Mouse (Mus musculus): Measurements from ENCODE around the gene Hyal1. TPM values are rescaled to one million over a fixed set of nuclear protein-coding genes. Genes with fewer than 3 reads are reported as not detected.

Hyal1 gene
- polyA plus RNA-seq, 1 experiment from 2014 or later, result 8.4 TPM

- Histone ChIP-seq H3K36me3 (peaks cover 42% of the 10 kb centered on the region), H3K4me1 (replicated peaks) (peaks cover 46% of the 10 kb centered on the region), H3K9me3 (no peaks in the 10 kb centered on the region), H3K4me3 (peak overlapping the region; percentile 75), H3K27me3 (no peaks in the 10 kb centered on the region), H3K27ac (replicated peaks) (no peak overlapping the region), H3K4me2 (peak overlapping the region; percentile 72), H3K9ac (peak overlapping the region; percentile 63; the same call in 1 of the 2 replicates)
- 50% methylated on average over 8 of the region's 8 CpGs for WGBS
- ATAC-seq (ENCODE audit: low FRiP score, low read depth), result no peak
These were observed 34.0 kb upstream of the Hyal1 start for GRCm38 (mm10) chr9:107542721-107543120.

- Histone ChIP-seq H3K27me3 (no peaks in the 10 kb centered on the region), H3K4me3 (no peak overlapping the region), H3K4me1 (replicated peaks) (peaks cover 41% of the 10 kb centered on the region), H3K9me3 (no peaks in the 10 kb centered on the region), H3K27ac (replicated peaks) (no peak overlapping the region), H3K36me3 (peaks cover 36% of the 10 kb centered on the region), H3K4me2 (no peak overlapping the region; the same call in 1 of the 2 replicates), H3K9ac (no peak overlapping the region)
- ATAC-seq (ENCODE audit: low FRiP score, low read depth), result no peak
- 85% methylated on average over 11 of the region's 11 CpGs for WGBS
These were observed 33.4 kb upstream of the Hyal1 start for GRCm38 (mm10) chr9:107543299-107543698.

DNA sequence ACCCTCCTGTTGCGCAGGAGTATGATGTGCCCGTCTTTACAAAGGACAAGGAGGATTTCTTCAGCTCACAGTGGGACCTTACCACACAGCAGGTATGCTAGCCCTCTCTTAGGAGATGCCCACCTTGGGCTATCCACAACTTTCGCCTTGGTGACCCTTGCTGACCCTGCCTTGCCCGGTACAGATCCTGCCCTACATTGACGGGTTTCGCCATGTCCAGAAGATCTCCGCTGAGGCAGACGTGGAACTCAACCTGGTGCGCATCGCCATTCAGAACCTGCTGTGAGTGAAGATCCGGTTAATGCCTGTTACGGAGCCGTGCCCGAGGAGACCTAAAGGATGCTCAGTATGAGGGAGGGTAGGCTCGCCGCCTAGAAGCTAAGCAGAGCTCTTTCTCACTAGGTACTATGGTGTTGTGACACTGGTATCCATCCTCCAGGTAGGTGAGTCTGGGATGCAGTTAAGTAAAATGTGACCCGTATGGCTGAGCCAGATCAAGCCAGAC is 32.5 kb upstream of the Hyal1 start:
- Histone ChIP-seq H3K4me2 (no peak overlapping the region), H3K9ac (no peak overlapping the region), H3K9me3 (no peaks in the 10 kb centered on the region), H3K27me3 (peaks cover 7% of the 10 kb centered on the region; the same call in 1 of the 2 replicates), H3K4me3 (no peak overlapping the region), H3K36me3 (peaks cover 27% of the 10 kb centered on the region), H3K27ac (replicated peaks) (no peak overlapping the region), H3K4me1 (replicated peaks) (peaks cover 41% of the 10 kb centered on the region)
- no peak for ATAC-seq (ENCODE audit: low FRiP score, low read depth)
- WGBS, result 95% methylated on average over 17 of the region's 17 CpGs

DNA sequence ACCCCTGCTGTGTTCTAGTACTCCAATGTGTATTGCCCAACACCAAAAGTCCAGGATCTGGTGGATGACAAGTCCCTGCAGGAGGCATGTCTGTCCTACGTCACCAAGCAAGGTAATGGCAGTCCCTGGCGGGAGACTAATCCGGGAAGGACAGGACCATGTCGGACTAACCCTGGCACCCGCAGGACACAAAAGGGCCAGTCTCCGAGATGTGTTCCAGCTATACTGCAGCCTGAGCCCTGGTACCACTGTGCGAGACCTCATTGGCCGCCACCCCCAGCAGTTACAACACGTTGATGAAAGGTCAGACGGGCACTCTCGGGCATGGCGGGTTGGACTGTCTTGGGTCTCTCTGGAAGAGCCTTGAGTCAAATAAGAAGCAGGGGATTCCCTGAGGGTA is 32.0 kb upstream of the Hyal1 start:
- H3K4me1 ChIP-seq (replicated peaks), result peaks cover 41% of the 10 kb centered on the region

GRCm38 (mm10) chr9:107545199-107545598 is 31.5 kb upstream of the Hyal1 start:
- ATAC-seq (ENCODE audit: low FRiP score, low read depth), result no peak
- Histone ChIP-seq H3K9ac (no peak overlapping the region), H3K4me3 (no peak overlapping the region), H3K9me3 (no peaks in the 10 kb centered on the region), H3K4me1 (replicated peaks) (peaks cover 39% of the 10 kb centered on the region), H3K27me3 (peaks cover 16% of the 10 kb centered on the region), H3K36me3 (peaks cover 17% of the 10 kb centered on the region), H3K4me2 (no peak overlapping the region), H3K27ac (replicated peaks) (no peak overlapping the region)
- 89% methylated on average over 10 of the region's 10 CpGs for WGBS

More for the DNA sequence above, 32.0 kb upstream of the Hyal1 start:
- 93% methylated on average over 12 of the region's 12 CpGs for WGBS
- Histone ChIP-seq H3K4me2 (no peak overlapping the region), H3K4me3 (no peak overlapping the region), H3K27ac (replicated peaks) (no peak overlapping the region), H3K36me3 (peaks cover 22% of the 10 kb centered on the region), H3K27me3 (peaks cover 11% of the 10 kb centered on the region; the same call in 1 of the 2 replicates), H3K9me3 (no peaks in the 10 kb centered on the region), H3K9ac (no peak overlapping the region)
- no peak for ATAC-seq (ENCODE audit: low FRiP score, low read depth)

DNA sequence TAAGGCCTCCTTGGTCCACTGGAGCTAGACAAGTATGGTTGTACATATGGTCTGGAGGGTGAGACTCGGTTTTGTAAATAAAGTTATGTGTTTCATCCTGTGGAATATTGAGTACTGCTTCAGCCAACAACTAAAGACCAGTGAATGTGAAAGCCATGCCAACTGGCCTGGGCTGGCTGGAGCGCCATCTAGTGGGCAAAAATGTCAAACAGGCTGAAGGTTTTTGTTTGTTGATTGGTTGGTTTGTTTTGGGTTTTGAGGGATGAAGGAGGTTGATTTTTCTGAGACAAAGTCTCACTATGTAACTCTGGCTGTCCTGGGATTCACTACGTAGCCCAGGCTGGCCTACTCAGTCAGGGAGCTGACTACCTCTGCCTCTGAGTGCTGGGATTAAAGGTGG is 31.1 kb upstream of the Hyal1 start:
- no peak overlapping the region for H3K4me3 ChIP-seq
- H3K27ac ChIP-seq (replicated peaks), result no peak overlapping the region
- ATAC-seq (ENCODE audit: low FRiP score, low read depth), result no peak
- 4% methylated on average over 3 of the region's 3 CpGs for WGBS
- peaks cover 17% of the 10 kb centered on the region for H3K36me3 ChIP-seq
- no peaks in the 10 kb centered on the region for H3K9me3 ChIP-seq
- H3K4me1 ChIP-seq (replicated peaks), result peaks cover 37% of the 10 kb centered on the region
- no peak overlapping the region for H3K4me2 ChIP-seq
- no peak overlapping the region for H3K9ac ChIP-seq
- H3K27me3 ChIP-seq, result peaks cover 20% of the 10 kb centered on the region

- Histone ChIP-seq H3K9me3 (no peaks in the 10 kb centered on the region), H3K9ac (no peak within 1 kb of the TSS), H3K27me3 (peaks cover 34% of the 10 kb centered on the region), H3K4me3 (peak within 1 kb of the TSS; percentile 20; the same call in 1 of the 2 replicates), H3K4me1 (replicated peaks) (peaks cover 42% of the 10 kb centered on the region), H3K36me3 (peaks cover 17% of the 10 kb centered on the region), H3K27ac (replicated peaks) (peak within 1 kb of the TSS; percentile 48), H3K4me2 (peak within 1 kb of the TSS; percentile 56)
- 4% methylated on average over 20 of the region's 20 CpGs for WGBS
- peak; percentile 47 for ATAC-seq (ENCODE audit: low FRiP score, low read depth)
These were observed 29.7 kb upstream of the Hyal1 start, which contains the start of gene Zmynd10 for GRCm38 (mm10) chr9:107547026-107547425. Gene Zmynd10, plus strand, starts transcription at chr9:107547298.

- Histone ChIP-seq H3K9ac (no peak overlapping the region), H3K4me1 (replicated peaks) (peaks cover 36% of the 10 kb centered on the region), H3K4me2 (no peak overlapping the region), H3K27me3 (peaks cover 43% of the 10 kb centered on the region), H3K27ac (replicated peaks) (no peak overlapping the region), H3K4me3 (no peak overlapping the region), H3K36me3 (peaks cover 17% of the 10 kb centered on the region), H3K9me3 (no peaks in the 10 kb centered on the region)
- ATAC-seq (ENCODE audit: low FRiP score, low read depth), result no peak
- 79% methylated on average over 5 of the region's 5 CpGs for WGBS
These were observed 28.8 kb upstream of the Hyal1 start for GRCm38 (mm10) chr9:107547957-107548356.

DNA sequence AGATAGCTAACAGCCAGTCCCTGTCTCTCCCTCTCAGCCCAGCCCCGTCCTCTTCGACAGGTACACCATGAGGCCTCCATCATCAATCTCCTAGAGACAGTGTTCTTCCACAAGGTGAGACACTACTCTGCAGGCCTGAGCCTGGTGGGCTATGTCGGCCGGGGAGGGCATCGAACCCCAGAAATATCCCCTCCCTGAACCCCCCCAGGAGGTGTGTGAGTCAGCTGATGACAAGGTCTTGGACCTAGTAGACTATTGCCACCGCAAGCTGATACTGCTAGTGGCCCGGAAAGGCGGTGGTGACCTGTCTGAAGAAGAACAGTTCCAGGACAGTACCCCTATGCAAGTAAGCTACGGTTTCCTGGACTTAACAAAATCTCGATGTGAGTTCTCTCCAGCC is 27.9 kb upstream of the Hyal1 start:
- WGBS, result 94% methylated on average over 10 of the region's 10 CpGs
- no peak overlapping the region for H3K4me3 ChIP-seq
- peaks cover 41% of the 10 kb centered on the region for H3K4me1 ChIP-seq (replicated peaks)
- H3K27me3 ChIP-seq, result peaks cover 45% of the 10 kb centered on the region
- H3K4me2 ChIP-seq, result no peak overlapping the region
- H3K27ac ChIP-seq (replicated peaks), result no peak overlapping the region
- no peak for ATAC-seq (ENCODE audit: low FRiP score, low read depth)
- no peak overlapping the region for H3K9ac ChIP-seq
- H3K36me3 ChIP-seq, result peaks cover 14% of the 10 kb centered on the region
- H3K9me3 ChIP-seq, result no peaks in the 10 kb centered on the region

GRCm38 (mm10) chr9:107549297-107550074 is 27.2 kb upstream of the Hyal1 start:
- Histone ChIP-seq H3K27me3 (peaks cover 45% of the 10 kb centered on the region), H3K27ac (replicated peaks) (no peak overlapping the region), H3K4me3 (no peak overlapping the region), H3K9ac (no peak overlapping the region), H3K4me2 (no peak overlapping the region), H3K4me1 (replicated peaks) (peaks cover 43% of the 10 kb centered on the region), H3K36me3 (peaks cover 7% of the 10 kb centered on the region), H3K9me3 (no peaks in the 10 kb centered on the region)
- no peak for ATAC-seq (ENCODE audit: low FRiP score, low read depth)
- 87% methylated on average over 20 of the region's 20 CpGs for WGBS

- WGBS, result 29% methylated on average over 23 of the region's 23 CpGs
- Histone ChIP-seq H3K27me3 (peaks cover 45% of the 10 kb centered on the region), H3K4me3 (peak overlapping the region; percentile 35; the same call in 1 of the 2 replicates), H3K27ac (replicated peaks) (no peak overlapping the region), H3K9me3 (no peaks in the 10 kb centered on the region), H3K4me2 (peak overlapping the region; percentile 63), H3K36me3 (no peaks in the 10 kb centered on the region), H3K4me1 (replicated peaks) (peaks cover 47% of the 10 kb centered on the region), H3K9ac (no peak overlapping the region)
- no peak for ATAC-seq (ENCODE audit: low FRiP score, low read depth)
These were observed 26.1 kb upstream of the Hyal1 start for GRCm38 (mm10) chr9:107550491-107551116.

Data from hindbrain, embryonic 15.5 days (tissue).